Mouse (Mus musculus): ENCODE results near the gene Ube2e3. TPM values are rescaled to one million over a fixed set of nuclear protein-coding genes. Genes with fewer than 3 reads are reported as not detected.

Ube2e3 gene
- 10 to 100 TPM; 39.6 to 52.0 (median 45.0) TPM for total RNA-seq (2022)

GRCm38 (mm10) chr2:78867726-78868510 is at the start of gene Ube2e3:
Gene Ube2e3 (plus strand): TSS chr2:78868124.
- DNase-seq, result no peak

- DNase-seq, result no peak
Measured at GRCm38 (mm10) chr2:78829887-78830286, 38.0 kb upstream of the Ube2e3 start.

GRCm38 (mm10) chr2:78841494-78842224 is 26.3 kb upstream of the Ube2e3 start:
- DNase-seq, result no peak

GRCm38 (mm10) chr2:78844365-78844764 is 23.6 kb upstream of the Ube2e3 start:
- no peak for DNase-seq

- DNase-seq, result no peak
Measured at GRCm38 (mm10) chr2:78845274-78845673, 22.6 kb upstream of the Ube2e3 start.

GRCm38 (mm10) chr2:78845717-78846116 is 22.2 kb upstream of the Ube2e3 start:
- DNase-seq, result no peak

GRCm38 (mm10) chr2:78854315-78854714 is 13.6 kb upstream of the Ube2e3 start:
- no peak for DNase-seq

- no peak for DNase-seq
Measured at GRCm38 (mm10) chr2:78858628-78859027, 9.3 kb upstream of the Ube2e3 start.

- no peak for DNase-seq
Measured at GRCm38 (mm10) chr2:78859266-78860087, 8.4 kb upstream of the Ube2e3 start.

GRCm38 (mm10) chr2:78860088-78860372 is 7.9 kb upstream of the Ube2e3 start:
- no peak for DNase-seq

- DNase-seq, result no peak
Measured at GRCm38 (mm10) chr2:78864116-78864515, 3.8 kb upstream of the Ube2e3 start.

GRCm38 (mm10) chr2:78864866-78865265 is 3.1 kb upstream of the Ube2e3 start:
- no peak for DNase-seq

- DNase-seq, result peak; percentile 63
Measured at GRCm38 (mm10) chr2:78868511-78868854, 559 bp downstream of the Ube2e3 start.

GRCm38 (mm10) chr2:78868951-78869720 is 1.2 kb downstream of the Ube2e3 start:
- DNase-seq, result peak; percentile 57

GRCm38 (mm10) chr2:78869721-78870442 is 2.0 kb downstream of the Ube2e3 start:
- peak; percentile 10 for DNase-seq

- DNase-seq, result peak; percentile 13
Measured at GRCm38 (mm10) chr2:78870443-78871025, 2.6 kb downstream of the Ube2e3 start.

- DNase-seq, result no peak
Measured at GRCm38 (mm10) chr2:78871971-78872860, 4.3 kb downstream of the Ube2e3 start.

GRCm38 (mm10) chr2:78873946-78874345 is 6.0 kb downstream of the Ube2e3 start:
- DNase-seq, result no peak

- DNase-seq, result no peak
Measured at GRCm38 (mm10) chr2:78876002-78876401, 8.1 kb downstream of the Ube2e3 start.

GRCm38 (mm10) chr2:78882068-78882467 is 14.1 kb downstream of the Ube2e3 start:
- DNase-seq, result no peak
